ENCODE assay signal across 1 mouse cellular context in genomic region chr1:183439036-183439435, GRCm38 (mm10).
A peak's percentile ranks its signal among the peaks of the same experiment; 100 is the strongest.
TF ChIP-seq lines count a peak whose summit lies in the region.

No protein-coding gene starts in this region.

TF ChIP-seq in MEL, 35 proteins besides CTCF, POLR2A, EP300 and RAD21 (continued from another document):
- TF ChIP-seq ZC3H11A (IDR thresholded peaks at IDR 0.05; ENCODE audit: low read depth, low read length) = peak; percentile 72
- no peak for TF ChIP-seq JUND (IDR thresholded peaks at IDR 0.05; ENCODE audit: low read depth, low read length)
- TF ChIP-seq POLR2AphosphoS5 (IDR thresholded peaks at IDR 0.05; ENCODE audit: borderline replicate concordance, low read depth, low read length) = no peak
- TF ChIP-seq CHD1 (IDR thresholded peaks at IDR 0.05; ENCODE audit: low read depth, low read length) = no peak
